Mouse (Mus musculus): ENCODE measurements at regions not wholly inside any gene's neighbourhood (a gene's known extent, or its start where the extent isn't known, plus 50 kb on each side); places are given as distances from the start of the nearest gene placed in this dataset.
"Not testable (repeated sequence)": the region's sequence is repeated elsewhere in the genome, so short reads cannot be mapped to it uniquely, and the experiment has no call there.

- TF ChIP-seq CTCF (IDR thresholded peaks at IDR 0.05; ENCODE audit: low read depth); EP300 (optimal IDR thresholded peaks at IDR 0.05): not testable (repeated sequence)
Measured at GRCm38 (mm10) chr2:9042355-9042754, 838.7 kb upstream of the 4930412O13Rik start.

All from stomach, postnatal 0 days (tissue).